Mouse (Mus musculus) granulocyte monocyte progenitor cell, adult 5-6 weeks (primary cell): ENCODE measurements at regions not wholly inside any gene's neighbourhood (a gene's known extent, or its start where the extent isn't known, plus 50 kb on each side); places are given as distances from the start of the nearest gene placed in this dataset.
A peak's percentile ranks its signal among the peaks of the same experiment; 100 is the strongest.
"Not testable (repeated sequence)": the region's sequence is repeated elsewhere in the genome, so short reads cannot be mapped to it uniquely, and the experiment has no call there.

Source experiments
- ATAC-seq: replicated peaks from 2 replicates; pipeline ENCODE4 v1.8.0; 2016; ENCODE audit warnings: mild to moderate bottlenecking, moderate TSS enrichment, inconsistent platforms; ENCODE audit not compliant: poor library complexity, severe bottlenecking

DNA sequence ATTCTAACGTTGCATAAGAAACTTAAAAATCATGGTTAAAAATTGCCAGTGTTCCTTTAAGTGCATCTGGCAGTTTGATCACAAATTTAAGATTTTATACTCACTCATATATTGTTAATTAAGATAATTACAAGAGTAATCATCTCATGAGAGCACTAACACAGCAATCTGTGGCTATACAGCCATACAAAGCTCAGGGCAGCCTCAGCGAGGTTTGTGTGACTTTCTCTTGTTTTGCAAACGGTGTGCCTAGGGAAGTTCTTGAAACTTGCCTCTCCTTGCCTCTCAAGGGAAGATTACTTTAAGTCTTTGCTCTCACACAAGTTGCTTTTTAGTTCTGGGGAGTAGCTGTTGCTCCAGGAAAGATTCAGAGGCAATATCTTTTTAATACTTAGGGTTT is 58.1 kb upstream of the Slc1a4 start:
- ATAC-seq: no peak

- not testable (repeated sequence) for ATAC-seq
These were observed 60.8 kb upstream of the Slc1a4 start for GRCm38 (mm10) chr11:20393302-20393701.

DNA sequence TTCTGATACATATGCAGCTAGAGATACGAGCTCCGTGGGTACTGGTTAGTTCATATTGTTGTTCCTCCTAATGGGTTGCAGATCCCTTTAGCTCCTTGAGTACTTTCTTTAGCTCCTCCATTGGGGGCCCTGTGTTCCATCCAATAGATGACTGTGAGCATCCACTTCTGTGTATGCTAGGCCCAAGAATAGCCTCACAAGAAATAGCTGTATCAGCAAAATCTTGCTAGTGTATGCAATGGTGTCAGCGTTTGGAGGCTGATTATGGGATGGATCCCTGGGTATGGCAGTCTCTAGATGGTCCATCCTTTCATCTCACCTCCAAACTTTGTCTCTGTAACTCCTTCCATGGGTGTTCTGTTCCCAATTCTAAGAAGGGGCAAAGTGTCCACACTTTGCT is 61.3 kb upstream of the Slc1a4 start:
- ATAC-seq: not testable (repeated sequence)

GRCm38 (mm10) chr11:20395848-20396203 is 63.3 kb upstream of the Slc1a4 start:
- ATAC-seq: no peak

- ATAC-seq: no peak
These were observed 63.8 kb upstream of the Slc1a4 start for GRCm38 (mm10) chr11:20396204-20396848.

DNA sequence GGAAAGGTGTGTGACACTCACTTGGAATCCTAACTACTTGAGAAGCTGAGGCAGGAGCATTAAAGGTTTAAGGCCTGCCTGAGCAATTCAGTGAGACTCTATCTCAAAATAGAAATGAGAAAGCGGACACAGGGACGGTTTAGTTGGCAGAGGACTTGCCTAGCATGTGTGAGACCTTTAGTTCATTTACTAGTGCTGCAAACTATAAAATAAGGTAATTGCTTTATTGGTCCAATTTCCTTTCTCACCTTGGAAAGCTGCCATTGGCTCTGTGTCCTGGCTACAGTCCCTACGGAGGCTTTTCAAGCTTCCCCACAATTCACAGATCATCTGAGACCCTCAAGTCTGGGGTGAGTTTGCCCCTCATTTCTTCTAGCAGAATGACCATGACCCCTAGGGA is 64.4 kb upstream of the Slc1a4 start:
- ATAC-seq: no peak

- ATAC-seq: peak; percentile 87
These were observed 68.1 kb upstream of the Slc1a4 start for GRCm38 (mm10) chr11:20400302-20401234.

GRCm38 (mm10) chr11:20403456-20403855 is 70.9 kb upstream of the Slc1a4 start:
- ATAC-seq: peak; percentile 61

- ATAC-seq: no peak
These were observed 72.0 kb upstream of the Slc1a4 start for GRCm38 (mm10) chr11:20404476-20404875.

DNA sequence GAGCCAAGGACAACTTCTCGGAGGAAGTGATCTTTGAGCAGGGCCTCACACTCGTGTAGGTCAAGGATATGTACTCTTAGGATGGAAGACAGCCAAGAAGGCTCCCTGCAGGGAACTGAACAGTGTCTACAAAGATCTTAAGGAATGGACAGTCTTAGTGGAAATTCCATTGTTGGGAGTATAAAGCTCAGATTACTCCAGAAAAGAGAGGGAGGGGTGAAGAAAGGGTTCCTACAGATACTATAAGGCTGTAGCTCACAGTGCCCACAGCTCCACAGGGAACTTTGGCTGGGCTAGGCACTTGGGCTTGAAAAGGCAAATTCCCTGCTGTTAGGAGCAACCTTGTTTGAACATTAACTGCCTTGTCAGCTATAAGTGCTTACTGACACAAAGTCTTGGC is 85.6 kb upstream of the Slc1a4 start:
- no peak for ATAC-seq

GRCm38 (mm10) chr11:20420876-20421275 is 88.4 kb upstream of the Slc1a4 start:
- no peak for ATAC-seq

GRCm38 (mm10) chr11:20436057-20436456 is 103.5 kb upstream of the Slc1a4 start:
- ATAC-seq: 0 out of 2 replicates have a peak, but pooled peaks have one; percentile 42

GRCm38 (mm10) chr11:20442476-20442875 is 100.6 kb upstream of the Sertad2 start:
- ATAC-seq: no peak

DNA sequence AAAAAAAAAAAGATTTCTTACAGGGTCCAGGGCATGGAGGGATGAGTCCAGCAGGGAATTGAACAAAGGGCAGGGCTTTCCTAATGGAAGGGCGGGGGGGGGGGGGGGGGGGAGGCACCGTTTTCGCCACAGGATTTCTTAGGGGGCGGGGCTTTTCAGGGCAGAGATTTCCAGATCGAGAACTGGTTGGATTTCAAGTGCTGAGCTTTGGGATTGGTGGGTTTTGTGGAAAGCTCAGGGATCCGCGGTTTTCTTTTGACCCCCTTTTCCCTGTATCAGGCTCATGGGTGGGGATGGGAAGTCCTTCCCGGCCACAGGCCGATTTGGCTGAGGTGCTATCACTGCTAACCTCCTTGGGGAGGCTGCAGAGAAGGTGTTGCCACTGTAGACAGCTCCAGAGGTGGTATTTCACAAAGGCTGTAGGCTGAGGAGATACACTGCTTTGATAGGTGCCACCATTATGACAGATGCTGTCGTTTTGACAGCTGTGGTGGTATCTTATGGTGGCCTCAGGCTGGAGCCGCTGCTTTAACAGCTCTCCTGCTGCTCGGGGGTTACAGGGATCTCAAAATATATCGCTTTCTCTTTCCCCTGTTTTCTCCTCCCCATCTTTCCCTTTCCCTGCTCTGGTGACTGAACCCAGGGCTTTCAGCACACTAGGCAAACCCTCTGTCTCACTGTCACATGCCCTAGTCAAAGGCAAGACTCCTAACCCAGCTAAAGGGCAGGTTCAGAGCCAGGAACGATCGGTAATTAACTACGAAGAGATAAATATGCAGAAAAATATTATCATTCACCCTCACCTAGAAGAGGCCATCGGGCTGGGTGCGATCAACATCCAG is 97.8 kb upstream of the Sertad2 start:
- ATAC-seq: no peak

DNA sequence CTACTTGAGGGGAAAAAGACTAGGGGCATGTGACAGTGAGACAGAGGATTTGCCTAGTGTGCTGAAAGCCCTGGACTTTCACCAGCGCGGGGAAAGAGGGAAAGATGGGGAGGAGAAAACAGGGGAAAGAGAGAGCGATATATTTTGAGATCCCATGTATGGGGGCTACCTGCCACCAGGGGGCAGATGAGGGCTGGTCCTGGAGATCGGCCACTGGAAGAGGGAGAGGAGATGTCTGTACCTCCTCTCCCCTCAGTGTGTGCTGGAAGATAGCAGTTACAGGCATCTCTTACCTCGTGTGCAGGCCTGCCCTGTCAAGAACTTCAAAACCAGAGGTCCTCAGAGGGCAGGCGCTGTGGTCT is 97.2 kb upstream of the Sertad2 start:
- ATAC-seq: peak; percentile 95

DNA sequence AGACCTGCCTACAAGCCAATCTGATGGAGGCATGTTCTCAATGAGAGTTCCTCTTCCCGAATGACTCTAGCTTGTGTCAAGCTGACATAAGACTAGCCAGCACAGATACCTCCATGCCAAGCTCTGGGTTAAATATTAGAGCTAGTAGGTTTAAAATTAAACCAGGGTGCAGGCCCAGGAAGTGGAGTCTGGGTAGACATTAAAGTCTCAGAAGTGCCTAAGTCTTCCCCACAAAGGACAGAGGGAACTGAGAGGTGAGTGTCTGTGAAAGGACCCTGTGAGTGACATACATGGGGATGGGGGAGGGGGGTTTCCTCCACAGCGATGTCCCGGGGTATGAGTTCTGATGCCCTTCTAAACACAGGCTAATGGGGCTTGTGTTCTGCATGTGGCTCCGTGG is 90.2 kb upstream of the Sertad2 start:
- ATAC-seq: no peak

DNA sequence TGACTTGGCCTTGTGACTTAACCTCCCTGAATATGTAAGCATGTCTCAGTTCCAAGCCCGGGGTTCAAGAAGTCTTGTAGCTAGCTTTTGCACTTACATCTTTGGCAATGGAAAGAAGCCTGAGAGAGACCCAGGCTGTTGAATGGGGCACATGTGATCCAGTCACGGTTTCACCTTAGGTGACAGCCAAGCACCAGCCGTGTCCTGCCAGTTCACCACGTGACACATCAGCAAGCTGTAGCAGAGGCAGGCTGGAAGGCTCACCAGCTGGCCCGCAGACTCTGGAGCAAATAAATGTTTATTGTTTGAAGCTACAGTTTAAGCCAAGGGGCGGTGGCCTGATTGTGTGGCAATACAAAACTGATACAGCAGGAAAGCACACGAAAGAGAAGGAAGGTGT is 89.3 kb upstream of the Sertad2 start:
- ATAC-seq: no peak

GRCm38 (mm10) chr11:20455085-20455864 is 87.8 kb upstream of the Sertad2 start:
- peak; percentile 93 for ATAC-seq

- ATAC-seq: no peak
These were observed 87.0 kb upstream of the Sertad2 start for GRCm38 (mm10) chr11:20455865-20456648.
